Mouse (Mus musculus) neural tube, embryonic 11.5 days (tissue): ENCODE results near the gene Cd37. TPM values are rescaled to one million over a fixed set of nuclear protein-coding genes. Genes with fewer than 3 reads are reported as not detected.
A peak's percentile ranks its signal among the peaks of the same experiment; 100 is the strongest.

Experiments
- ATAC-seq: fragments of 200-750 bp; cut with Nextera tagmentation; 2 replicates; pipeline ENCODE4 v1.8.0; 2017; ENCODE audit warnings: moderate number of reproducible peaks, mild to moderate bottlenecking, moderate TSS enrichment, moderate library complexity; ENCODE audit not compliant: insufficient read depth, low FRiP score, low TSS enrichment
- DNase-seq: peaks from one replicate; pipeline ENCODE4 v3.0.0-alpha.2; 2015; ENCODE audit warnings: low spot score
- H3K27ac ChIP-seq: fragments of 300-500 bp; sonication (generic); 2 replicates; pipeline ENCODE4 v1.5.1; 2014; ENCODE audit warnings: low read depth, mild to moderate bottlenecking, low read length
- H3K27me3 ChIP-seq: fragments of 300-500 bp; sonication (generic); 2 replicates; pipeline ENCODE4 v1.6.1; 2014; ENCODE audit warnings: mild to moderate bottlenecking, low read length, mixed read lengths; ENCODE audit not compliant: control insufficient read depth, insufficient read depth
- H3K36me3 ChIP-seq: fragments of 300-500 bp; sonication (generic); 2 replicates; pipeline ENCODE4 v1.6.1; 2014; ENCODE audit warnings: mild to moderate bottlenecking, low read length, moderate library complexity, mixed read lengths; ENCODE audit not compliant: control insufficient read depth, insufficient read depth
- H3K4me1 ChIP-seq: fragments of 300-500 bp; sonication (generic); 2 replicates; pipeline ENCODE4 v1.6.1; 2014; ENCODE audit warnings: low read length, mixed read lengths; ENCODE audit not compliant: control insufficient read depth, insufficient read depth
- H3K4me2 ChIP-seq: fragments of 300-500 bp; sonication (generic); 2 replicates; pipeline ENCODE4 v1.6.1; 2014; ENCODE audit warnings: low read depth, mild to moderate bottlenecking, moderate library complexity
- H3K4me3 ChIP-seq: fragments of 300-500 bp; sonication (generic); 2 replicates; pipeline ENCODE4 v1.5.1; 2014; ENCODE audit warnings: low read depth, low read length
- H3K9ac ChIP-seq: fragments of 300-500 bp; sonication (generic); 2 replicates; pipeline ENCODE4 v1.6.1; 2014; ENCODE audit warnings: mild to moderate bottlenecking, low read length
- H3K9me3 ChIP-seq: fragments of 300-500 bp; sonication (generic); 2 replicates; pipeline ENCODE4 v1.6.1; 2016; ENCODE audit warnings: low read length; ENCODE audit not compliant: control insufficient read depth
- WGBS: fragments of 180-500 bp; shearing (Covaris S2); extraction: QIAGEN DNeasy Blood & Tissue Kit; methylation state at CpG from one replicate; pipeline ENCODE4 v1.1.7; 2014; 5-methylcytosine and 5-hydroxymethylcytosine counted together
- polyA plus RNA-seq: library from polyadenylated mRNA; unstranded; fragments of >200 nt; fragmentation: Nextera tagmentation; extraction: Ambion mirVana; gene quantifications from 2 replicates; pipeline ENCODE4 v1.2.1, GENCODE M21; 2014

The Cd37 gene
- polyA plus RNA-seq, 1 experiment from 2014 or later = 0.74 TPM

GRCm38 (mm10) chr7:45191803-45192363 lies 47.0 kb downstream of the Cd37 start:
- ATAC-seq = no peak
- WGBS = 19% methylated on average over 8 of the region's 8 CpGs
- H3K9me3 ChIP-seq = no peaks in the 10 kb centered on the region
- no peak overlapping the region for H3K4me3 ChIP-seq
- peaks cover 7% of the 10 kb centered on the region; the same call in 1 of the 2 replicates for H3K27me3 ChIP-seq
- 0 out of 2 replicates have a peak, but pooled peaks cover 2% of the 10 kb centered on the region for H3K4me1 ChIP-seq
- DNase-seq = peak; percentile 34
- H3K36me3 ChIP-seq = no peaks in the 10 kb centered on the region
- H3K9ac ChIP-seq = no peak overlapping the region
- H3K27ac ChIP-seq = no peak overlapping the region
- H3K4me2 ChIP-seq = no peak overlapping the region

- Histone ChIP-seq H3K27ac (no peak overlapping the region), H3K4me2 (no peak overlapping the region), H3K9ac (no peak overlapping the region), H3K4me3 (no peak overlapping the region), H3K9me3 (no peaks in the 10 kb centered on the region), H3K27me3 (peaks cover 7% of the 10 kb centered on the region; the same call in 1 of the 2 replicates), H3K4me1 (0 out of 2 replicates have a peak, but pooled peaks cover 2% of the 10 kb centered on the region), H3K36me3 (no peaks in the 10 kb centered on the region)
- ATAC-seq = no peak
- WGBS = 73% methylated on average over 2 of the region's 2 CpGs
- no peak for DNase-seq
These were observed 47.8 kb downstream of the Cd37 start for GRCm38 (mm10) chr7:45191161-45191560.

- 0 out of 2 replicates have a peak, but pooled peaks cover 2% of the 10 kb centered on the region for H3K4me1 ChIP-seq
- ATAC-seq (no peak), DNase-seq (no peak)
- H3K9me3 ChIP-seq = no peaks in the 10 kb centered on the region
- H3K27me3 ChIP-seq = peaks cover 11% of the 10 kb centered on the region; the same call in 1 of the 2 replicates
- H3K36me3 ChIP-seq = no peaks in the 10 kb centered on the region
- WGBS = 93% methylated on average over 6 of the region's 6 CpGs
- no peak overlapping the region for H3K9ac ChIP-seq
- H3K4me3 ChIP-seq = no peak overlapping the region
- no peak overlapping the region for H3K27ac ChIP-seq
- no peak overlapping the region for H3K4me2 ChIP-seq
These were observed 48.7 kb downstream of the Cd37 start for GRCm38 (mm10) chr7:45190186-45190585.

- H3K36me3 ChIP-seq = no peaks in the 10 kb centered on the region
- H3K4me1 ChIP-seq = 0 out of 2 replicates have a peak, but pooled peaks cover 2% of the 10 kb centered on the region
- no peak overlapping the region for H3K4me3 ChIP-seq
- H3K27ac ChIP-seq = no peak overlapping the region
- H3K4me2 ChIP-seq = no peak overlapping the region
- H3K9me3 ChIP-seq = no peaks in the 10 kb centered on the region
- DNase-seq (no peak), ATAC-seq (no peak)
- 53% methylated on average over 16 of the region's 16 CpGs for WGBS
- H3K27me3 ChIP-seq = peaks cover 16% of the 10 kb centered on the region
- H3K9ac ChIP-seq = no peak overlapping the region
These were observed 49.3 kb downstream of the Cd37 start for GRCm38 (mm10) chr7:45189600-45189999.

- Histone ChIP-seq H3K9ac (no peak overlapping the region), H3K9me3 (no peaks in the 10 kb centered on the region), H3K4me2 (no peak overlapping the region), H3K4me3 (no peak overlapping the region), H3K27me3 (peaks cover 53% of the 10 kb centered on the region), H3K36me3 (no peaks in the 10 kb centered on the region), H3K4me1 (peaks cover 8% of the 10 kb centered on the region; the same call in 1 of the 2 replicates), H3K27ac (no peak overlapping the region)
- no peak for ATAC-seq
- 67% methylated on average over 7 of the region's 7 CpGs for WGBS
- no peak for DNase-seq
These were observed 53.0 kb downstream of the Cd37 start for GRCm38 (mm10) chr7:45185921-45186320.

GRCm38 (mm10) chr7:45183672-45184071 lies 55.2 kb downstream of the Cd37 start:
- H3K9me3 ChIP-seq = no peaks in the 10 kb centered on the region
- DNase-seq = no peak

More at GRCm38 (mm10) chr7:45183672-45184071, 55.2 kb downstream of the Cd37 start:
- H3K27ac ChIP-seq = no peak overlapping the region
- H3K4me3 ChIP-seq = no peak overlapping the region
- peaks cover 8% of the 10 kb centered on the region; the same call in 1 of the 2 replicates for H3K4me1 ChIP-seq
- H3K4me2 ChIP-seq = no peak overlapping the region
- H3K36me3 ChIP-seq = no peaks in the 10 kb centered on the region
- H3K9ac ChIP-seq = no peak overlapping the region
- WGBS = 71% methylated on average over 7 of the region's 7 CpGs
- ATAC-seq = no peak
- peaks cover 69% of the 10 kb centered on the region for H3K27me3 ChIP-seq

Other genes starting within 250 kb of the Cd37 start
- 67.1 and 72.3 TPM in 2 replicates for gene Irf3, start 241.5 kb downstream of the Cd37 start, polyA plus RNA-seq
- 51.6 and 52.9 TPM in 2 replicates for gene Bcl2l12, start 240.4 kb downstream of the Cd37 start, polyA plus RNA-seq
- 54.7 and 57.6 TPM in 2 replicates for gene Scaf1, start 222.8 kb downstream of the Cd37 start, polyA plus RNA-seq
- gene Rras, start 221.2 kb downstream of the Cd37 start, polyA plus RNA-seq = 17.7 and 20.0 TPM in 2 replicates
- gene Prr12, start 186.2 kb downstream of the Cd37 start, polyA plus RNA-seq = 12.9 and 13.2 TPM in 2 replicates
- 59.3 and 65.1 TPM in 2 replicates for gene Nosip, start 176.7 kb downstream of the Cd37 start, polyA plus RNA-seq
- 14.8 and 16.2 TPM in 2 replicates for gene Prrg2, start 176.4 kb downstream of the Cd37 start, polyA plus RNA-seq
- gene Rcn3, start 146.9 kb downstream of the Cd37 start, polyA plus RNA-seq = 142 and 151 TPM in 2 replicates
- gene Fcgrt, start 135.3 kb downstream of the Cd37 start, polyA plus RNA-seq = 11.3 and 12.8 TPM in 2 replicates
- 1,454 and 1,462 TPM in 2 replicates for gene Rps11, start 114.7 kb downstream of the Cd37 start, polyA plus RNA-seq
- gene Rpl13a, start 110.4 kb downstream of the Cd37 start, polyA plus RNA-seq = 1,071 and 1,190 TPM in 2 replicates
- 0.21 and 0.30 TPM in 2 replicates for gene Gm45713, start 102.9 kb downstream of the Cd37 start, polyA plus RNA-seq
- gene Flt3l, start 102.7 kb downstream of the Cd37 start, polyA plus RNA-seq = 0.76 and 0.85 TPM in 2 replicates
- 98.4 and 108 TPM in 2 replicates for gene Pih1d1, start 84.8 kb downstream of the Cd37 start, polyA plus RNA-seq
- 34.2 and 37.6 TPM in 2 replicates for gene Aldh16a1, start 84.5 kb downstream of the Cd37 start, polyA plus RNA-seq
- gene Slc17a7, start 75.2 kb downstream of the Cd37 start, polyA plus RNA-seq = 2.3 and 3.6 TPM in 2 replicates
- gene Gfy, start 59.5 kb downstream of the Cd37 start, polyA plus RNA-seq = not detected in 2 replicates
- gene Pth2, start 58.1 kb downstream of the Cd37 start, polyA plus RNA-seq = not detected in 2 replicates
- gene Ccdc155, start 34.2 kb downstream of the Cd37 start, polyA plus RNA-seq = 0.27 and 0.47 TPM in 2 replicates
- gene Dkkl1, start 27.0 kb downstream of the Cd37 start, polyA plus RNA-seq = 3.1 and 5.2 TPM in 2 replicates
- 247 and 252 TPM in 2 replicates for gene Tead2, start 23.4 kb downstream of the Cd37 start, polyA plus RNA-seq
- 0.11 TPM in 1 of 2 replicates, not detected in the other for gene Slc6a16, start 2.0 kb upstream of the Cd37 start, polyA plus RNA-seq
- not detected in 2 replicates for gene Slc6a21, start 38.4 kb upstream of the Cd37 start, polyA plus RNA-seq
- gene Trpm4, start 94.7 kb upstream of the Cd37 start, polyA plus RNA-seq = 6.5 and 8.6 TPM in 2 replicates
- gene Hrc, start 96.2 kb upstream of the Cd37 start, polyA plus RNA-seq = 0.87 and 1.1 TPM in 2 replicates
- 11.9 and 12.1 TPM in 2 replicates for gene Ppfia3, start 127.9 kb upstream of the Cd37 start, polyA plus RNA-seq
- 1.6 and 3.4 TPM in 2 replicates for gene Lin7b, start 131.5 kb upstream of the Cd37 start, polyA plus RNA-seq
- gene Snrnp70, start 156.6 kb upstream of the Cd37 start, polyA plus RNA-seq = 66.4 and 74.1 TPM in 2 replicates
- gene Kcna7, start 166.5 kb upstream of the Cd37 start, polyA plus RNA-seq = 0.20 TPM in 1 of 2 replicates, not detected in the other
- 1.2 and 1.6 TPM in 2 replicates for gene Ntf5, start 174.6 kb upstream of the Cd37 start, polyA plus RNA-seq
- gene Lhb, start 181.7 kb upstream of the Cd37 start, polyA plus RNA-seq = not detected in 2 replicates
- 32.8 and 37.2 TPM in 2 replicates for gene Gys1, start 195.7 kb upstream of the Cd37 start, polyA plus RNA-seq
- gene Ruvbl2, start 199.0 kb upstream of the Cd37 start, polyA plus RNA-seq = 165 and 172 TPM in 2 replicates
- 5,316 and 5,449 TPM in 2 replicates for gene Ftl1, start 220.8 kb upstream of the Cd37 start, polyA plus RNA-seq
- gene Bax, start 227.8 kb upstream of the Cd37 start, polyA plus RNA-seq = 193 and 206 TPM in 2 replicates
- gene Tulp2, start 242.8 kb upstream of the Cd37 start, polyA plus RNA-seq = 0.26 and 0.57 TPM in 2 replicates
- gene Gm45808, start 247.7 kb upstream of the Cd37 start, polyA plus RNA-seq = not detected in 2 replicates
- gene Dhdh, start 249.7 kb upstream of the Cd37 start, polyA plus RNA-seq = 2.8 and 2.9 TPM in 2 replicates